Mouse (Mus musculus) CH12.LX (cell line): Measurements from ENCODE around the gene Cacna2d4.

Source experiments
- CHD2 ChIP-seq: IDR thresholded peaks from 2 replicates; pipeline ENCODE4 v1.6.1; 2011; ENCODE audit warnings: low read length, improper control_type of control experiment
- CTCF ChIP-seq, 2 experiments: IDR thresholded peaks in 1 of 2; conservative IDR thresholded peaks in 1 of 2; 2 replicates each; pipeline ENCODE4 v1.5.1; 2011 to 2012; ENCODE audit warnings: low read depth in 2 of 2, low read length in 2 of 2, improper control_type of control experiment in 1 of 2, inconsistent platforms in 1 of 2, mild to moderate bottlenecking in 1 of 2, moderate library complexity in 1 of 2
- EP300 ChIP-seq: IDR thresholded peaks from 2 replicates; pipeline ENCODE4 v1.6.1; 2011; ENCODE audit warnings: low read length, improper control_type of control experiment
- IRF4 ChIP-seq: IDR thresholded peaks from 2 replicates; pipeline ENCODE4 v1.6.1; 2014; ENCODE audit warnings: low read depth, mild to moderate bottlenecking, inconsistent platforms, low read length, improper control_type of control experiment
- MAFK ChIP-seq: IDR thresholded peaks from 2 replicates; pipeline ENCODE4 v1.6.1; 2011; ENCODE audit warnings: low read length, improper control_type of control experiment; ENCODE audit not compliant: insufficient replicate concordance
- MAX ChIP-seq: IDR thresholded peaks from 2 replicates; pipeline ENCODE4 v1.6.1; 2011; ENCODE audit warnings: low read length, improper control_type of control experiment
- MXI1 ChIP-seq: IDR thresholded peaks from 2 replicates; pipeline ENCODE4 v1.6.1; 2011; ENCODE audit warnings: mild to moderate bottlenecking, low read depth, low read length, improper control_type of control experiment
- POLR2A ChIP-seq: IDR thresholded peaks from 2 replicates; pipeline ENCODE4 v1.6.1; 2011; ENCODE audit warnings: low read depth, mild to moderate bottlenecking, improper control_type of control experiment, low read length
- SIN3A ChIP-seq: IDR thresholded peaks from 2 replicates; pipeline ENCODE4 v1.6.1; 2012; ENCODE audit warnings: low read length, improper control_type of control experiment, inconsistent platforms
- TCF12 ChIP-seq: IDR thresholded peaks from 2 replicates; pipeline ENCODE4 v1.6.1; 2014; ENCODE audit warnings: low read depth, mild to moderate bottlenecking, inconsistent platforms, low read length, improper control_type of control experiment

- TF ChIP-seq POLR2A (no peak), SIN3A (no peak), MAFK (no peak), CTCF (conservative IDR thresholded peaks at IDR 0.05 in 1 of 2, IDR thresholded peaks at IDR 0.05 in 1 of 2; ENCODE audit: low read depth in 2 of 2, low read length in 2 of 2) (no peak), MXI1 (no peak), EP300 (no peak), TCF12 (no peak), CHD2 (no peak), MAX (no peak), IRF4 (no peak)
These were observed 93.6 kb downstream of the Cacna2d4 start for GRCm38 (mm10) chr6:119329936-119330335.
